Mouse (Mus musculus) hindbrain, embryonic 11.5 days (tissue): ENCODE measurements around the gene Acap1. TPM values are rescaled to one million over a fixed set of nuclear protein-coding genes. Genes with fewer than 3 reads are reported as not detected.

Experiments used
- ATAC-seq: fragments of 200-750 bp; cut with Nextera tagmentation; 2 replicates; pipeline ENCODE4 v1.8.0; 2017; ENCODE audit warnings: mild to moderate bottlenecking, moderate TSS enrichment, moderate library complexity; ENCODE audit not compliant: low FRiP score
- DNase-seq: peaks from one replicate; pipeline ENCODE4 v3.0.0-alpha.2; 2015; ENCODE audit warnings: low spot score
- H3K27ac ChIP-seq: fragments of 300-500 bp; sonication (generic); 2 replicates; pipeline ENCODE4 v1.5.1; 2014; ENCODE audit warnings: mild to moderate bottlenecking, low read depth, low read length
- H3K27me3 ChIP-seq: fragments of 300-500 bp; sonication (generic); 2 replicates; pipeline ENCODE4 v1.6.1; 2014; ENCODE audit warnings: mild to moderate bottlenecking, low read length, moderate library complexity, mixed read lengths; ENCODE audit not compliant: control insufficient read depth, insufficient read depth
- H3K36me3 ChIP-seq: fragments of 300-500 bp; sonication (generic); 2 replicates; pipeline ENCODE4 v1.6.1; 2014; ENCODE audit warnings: mild to moderate bottlenecking, low read length, moderate library complexity, mixed read lengths; ENCODE audit not compliant: control insufficient read depth, insufficient read depth
- H3K4me1 ChIP-seq: fragments of 300-500 bp; sonication (generic); replicated peaks from 2 replicates; pipeline ENCODE4 v1.6.1; 2014; ENCODE audit warnings: low read length, mixed read lengths; ENCODE audit not compliant: control insufficient read depth, insufficient read depth
- H3K4me2 ChIP-seq: fragments of 300-500 bp; sonication (generic); replicated peaks from 2 replicates; pipeline ENCODE4 v1.6.1; 2014; ENCODE audit warnings: mild to moderate bottlenecking, low read depth, low read length
- H3K4me3 ChIP-seq: fragments of 300-500 bp; sonication (generic); 2 replicates; pipeline ENCODE4 v1.5.1; 2014; ENCODE audit warnings: low read depth, low read length
- H3K9ac ChIP-seq: fragments of 300-500 bp; sonication (generic); 2 replicates; pipeline ENCODE4 v1.6.1; 2014; ENCODE audit warnings: low read depth, low read length
- H3K9me3 ChIP-seq: fragments of 300-500 bp; sonication (generic); 2 replicates; pipeline ENCODE4 v1.6.1; 2016; ENCODE audit warnings: low read length; ENCODE audit not compliant: control insufficient read depth
- WGBS: fragments of 180-500 bp; shearing (Covaris S2); extraction: QIAGEN DNeasy Blood & Tissue Kit; methylation state at CpG from one replicate; pipeline ENCODE4 v1.1.7; 2014; 5-methylcytosine and 5-hydroxymethylcytosine counted together
- polyA plus RNA-seq: library from polyadenylated mRNA; unstranded; fragments of >200 nt; fragmentation: Nextera tagmentation; extraction: Ambion mirVana; gene quantifications from 2 replicates; pipeline ENCODE4 v1.2.1, GENCODE M21; 2014

Gene Acap1
- polyA plus RNA-seq, 1 experiment from 2014 or later, result 0.45 TPM

DNA sequence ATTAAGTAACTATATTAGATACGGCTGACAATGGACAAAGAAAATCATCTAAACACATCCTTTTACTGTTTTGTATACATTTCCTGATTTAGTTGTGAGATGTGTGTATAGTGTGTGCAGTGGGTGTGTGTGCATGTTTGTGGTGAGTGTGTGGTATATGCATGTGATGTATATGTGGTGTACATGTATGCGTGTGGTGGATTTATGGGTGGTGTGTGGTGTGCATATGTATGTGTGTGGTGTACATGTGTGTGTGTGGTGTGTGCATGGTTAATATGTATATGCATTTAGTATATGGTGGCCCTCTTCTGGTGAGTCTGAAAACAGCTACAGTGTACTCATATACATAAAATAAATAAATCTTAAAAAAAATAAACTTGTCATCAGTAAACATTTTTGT, 32.2 kb upstream of the Acap1 start:
- Histone ChIP-seq H3K4me2 (no peak overlapping the region), H3K4me3 (no peak overlapping the region), H3K27me3 (no peaks in the 10 kb centered on the region), H3K4me1 (no peaks in the 10 kb centered on the region), H3K9me3 (no peaks in the 10 kb centered on the region), H3K36me3 (no peaks in the 10 kb centered on the region), H3K9ac (no peak overlapping the region), H3K27ac (no peak overlapping the region)
- DNase-seq, result no peak
- no peak for ATAC-seq
- WGBS, result 97% methylated on average over 2 of the region's 2 CpGs

DNA sequence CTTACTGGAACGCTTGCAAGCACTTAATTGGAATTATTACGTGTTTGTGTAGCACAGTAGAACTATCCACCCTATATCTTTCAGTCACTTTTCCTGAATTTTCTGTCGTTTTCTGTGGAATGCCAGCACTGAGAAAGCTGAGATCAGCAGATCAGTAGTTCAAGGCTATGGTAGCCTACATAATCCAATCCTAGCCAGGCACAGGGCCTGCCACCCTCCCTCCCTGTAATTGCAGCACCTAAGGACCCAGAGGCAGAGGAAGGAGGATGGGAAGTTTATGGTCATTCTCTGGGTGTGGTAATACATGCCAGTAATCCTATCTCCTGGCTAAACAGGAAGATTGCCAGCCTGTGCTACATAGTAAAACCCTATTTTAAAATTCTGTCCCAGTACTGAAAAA, 27.5 kb upstream of the Acap1 start:
- Histone ChIP-seq H3K9me3 (no peaks in the 10 kb centered on the region), H3K4me3 (no peak overlapping the region), H3K4me2 (no peak overlapping the region), H3K36me3 (0 out of 2 replicates have a peak, but pooled peaks cover 2% of the 10 kb centered on the region), H3K27ac (no peak overlapping the region), H3K4me1 (peaks cover 4% of the 10 kb centered on the region; the same call in 1 of the 2 replicates), H3K9ac (no peak overlapping the region), H3K27me3 (no peaks in the 10 kb centered on the region)
- ATAC-seq, result no peak
- DNase-seq, result no peak
- 73% methylated on average over 3 of the region's 3 CpGs for WGBS

DNA sequence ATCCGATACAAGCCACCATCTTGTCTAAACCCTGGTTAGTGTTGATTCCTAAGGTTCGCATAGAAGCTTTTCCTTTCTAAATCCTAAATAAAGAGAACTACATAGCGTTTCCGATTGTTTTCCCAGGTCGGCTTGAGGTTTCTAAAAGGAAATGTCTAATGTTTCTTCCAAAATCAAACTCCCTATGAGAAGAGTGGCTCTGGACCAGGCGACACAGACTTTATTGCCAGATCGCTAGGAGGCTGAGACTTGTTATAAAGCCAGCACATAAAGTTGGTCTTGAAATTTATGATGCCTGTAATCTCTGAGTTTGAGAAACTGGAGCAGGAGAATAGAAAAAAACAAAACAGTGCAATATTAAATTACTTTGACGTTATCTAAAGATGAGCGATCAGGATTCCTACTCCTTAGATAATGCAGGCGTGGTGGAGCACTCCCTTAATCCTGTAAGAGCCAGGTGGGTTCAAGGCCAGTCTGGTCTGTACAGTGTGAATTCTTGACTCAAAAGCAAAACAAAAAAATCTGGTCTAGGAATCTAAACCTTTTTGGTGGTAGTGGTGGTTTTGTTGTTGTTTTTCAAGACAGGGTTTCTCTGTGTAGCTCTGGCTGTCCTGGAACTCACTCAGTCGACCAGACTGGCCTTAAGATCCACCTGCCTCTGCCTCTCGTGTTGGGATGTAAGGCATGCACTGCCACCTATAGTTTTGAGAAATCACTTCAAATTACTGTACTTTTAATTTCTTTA, 26.8 kb upstream of the Acap1 start:
- ATAC-seq (no peak), DNase-seq (no peak)
- Histone ChIP-seq H3K4me3 (peak overlapping the region; percentile 98), H3K9me3 (no peaks in the 10 kb centered on the region), H3K4me1 (peaks cover 4% of the 10 kb centered on the region; the same call in 1 of the 2 replicates), H3K36me3 (peaks cover 7% of the 10 kb centered on the region; the same call in 1 of the 2 replicates), H3K4me2 (peak overlapping the region; percentile 53), H3K9ac (peak overlapping the region; percentile 52), H3K27me3 (no peaks in the 10 kb centered on the region), H3K27ac (peak overlapping the region; percentile 93)
- 4% methylated on average over 12 of the region's 12 CpGs for WGBS

DNA sequence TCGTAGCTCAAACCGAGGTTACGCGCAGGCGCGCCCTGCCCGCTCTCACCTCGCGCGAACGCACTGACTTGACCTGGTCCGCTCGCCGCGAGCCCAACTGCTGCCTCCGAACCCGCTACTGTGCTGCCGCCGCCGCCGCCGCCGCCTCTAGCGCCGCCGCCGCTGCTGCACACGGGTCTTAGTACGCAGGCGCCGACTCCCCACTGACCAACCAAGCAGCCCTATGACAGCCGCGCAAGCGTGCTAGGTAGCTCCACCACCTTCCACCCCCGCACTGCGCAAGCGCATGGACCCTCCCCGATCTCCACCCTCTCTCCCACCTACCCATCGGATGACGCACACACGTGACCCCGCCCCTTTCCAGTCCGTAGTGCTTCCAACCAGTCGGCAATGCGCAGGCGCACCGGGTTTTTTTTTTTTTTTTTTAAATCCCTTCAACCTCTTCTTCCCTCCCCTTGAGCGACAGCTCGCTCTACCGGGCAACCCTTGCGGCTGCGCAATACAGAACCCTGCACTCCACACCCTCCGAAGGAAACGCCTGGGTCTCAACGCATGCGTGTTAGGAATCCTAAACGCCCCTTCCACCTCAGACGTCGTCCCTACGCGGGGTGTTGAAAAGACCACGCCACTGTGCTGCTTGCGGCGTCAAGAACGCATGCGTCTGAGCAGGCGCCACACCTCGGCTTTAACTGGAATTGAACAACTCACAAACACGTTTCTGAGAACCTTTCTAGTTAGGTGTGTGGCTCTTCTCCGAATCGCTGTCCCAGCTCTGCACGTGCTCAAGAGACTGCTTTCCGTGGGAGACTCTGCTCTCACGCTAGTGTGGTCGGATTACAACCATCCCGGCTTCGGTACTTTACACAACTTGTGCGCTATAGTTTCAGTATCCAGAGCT, 26.0 kb upstream of the Acap1 start, which contains the start of gene Eif5a:
Eif5a (minus strand) TSS at position 845 of the 898 bp plus-strand sequence.
- Histone ChIP-seq H3K4me3 (peak within 1 kb of the TSS; percentile 98), H3K27ac (peak within 1 kb of the TSS; percentile 93), H3K9me3 (no peaks in the 10 kb centered on the region), H3K9ac (peak within 1 kb of the TSS; percentile 91), H3K4me1 (peaks cover 4% of the 10 kb centered on the region; the same call in 1 of the 2 replicates), H3K36me3 (peaks cover 12% of the 10 kb centered on the region), H3K4me2 (peak within 1 kb of the TSS; percentile 94), H3K27me3 (no peaks in the 10 kb centered on the region)
- under 1% methylated on average over 77 of the region's 78 CpGs for WGBS
- ATAC-seq (peak; percentile 96), DNase-seq (peak; percentile 100)

DNA sequence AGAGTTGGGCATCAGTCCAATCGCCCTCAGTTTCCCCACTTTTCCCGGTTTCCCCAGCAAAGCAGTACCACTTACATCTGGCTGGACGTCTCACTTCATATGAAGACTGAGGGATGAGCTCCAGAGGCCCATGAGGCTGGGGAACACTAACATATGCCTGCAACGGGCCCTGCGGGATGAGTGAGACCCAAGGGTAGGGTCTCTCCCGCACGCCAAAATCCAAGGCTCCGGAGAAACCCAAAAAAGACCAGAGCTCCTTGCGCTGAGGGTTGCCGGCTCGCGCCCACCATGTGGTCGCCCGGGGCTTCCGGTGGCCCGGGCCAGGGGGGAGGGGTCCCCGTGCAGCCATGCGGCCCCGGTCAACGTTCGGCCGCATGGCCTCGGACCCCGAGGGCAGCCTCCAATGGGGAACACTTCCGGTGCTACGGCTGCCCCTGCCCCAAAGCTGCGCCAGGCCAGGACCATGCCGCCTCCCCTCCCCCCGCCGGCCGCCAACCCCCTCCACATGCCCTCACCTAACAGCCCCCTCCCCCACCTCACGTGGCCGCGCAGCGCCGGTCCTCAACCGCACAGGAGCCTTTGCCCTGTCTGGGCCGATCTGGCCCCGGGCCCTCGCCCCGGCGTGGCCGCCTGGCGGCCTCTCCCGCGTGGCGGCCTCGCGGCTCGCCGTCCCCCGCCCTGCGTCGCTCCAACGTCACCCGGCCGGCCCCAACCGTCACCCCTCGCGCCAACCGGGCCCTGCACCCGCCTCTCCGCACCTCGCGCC, 25.1 kb upstream of the Acap1 start:
- Histone ChIP-seq H3K4me2 (peak overlapping the region; percentile 94), H3K4me1 (peaks cover 4% of the 10 kb centered on the region), H3K27ac (peak overlapping the region; percentile 93), H3K27me3 (no peaks in the 10 kb centered on the region), H3K9ac (peak overlapping the region; percentile 91), H3K4me3 (peak overlapping the region; percentile 98), H3K36me3 (peaks cover 19% of the 10 kb centered on the region), H3K9me3 (no peaks in the 10 kb centered on the region)
- peak; percentile 60 for DNase-seq
- under 1% methylated on average over 35 of the region's 65 CpGs for WGBS
- peak; percentile 49 for ATAC-seq

DNA sequence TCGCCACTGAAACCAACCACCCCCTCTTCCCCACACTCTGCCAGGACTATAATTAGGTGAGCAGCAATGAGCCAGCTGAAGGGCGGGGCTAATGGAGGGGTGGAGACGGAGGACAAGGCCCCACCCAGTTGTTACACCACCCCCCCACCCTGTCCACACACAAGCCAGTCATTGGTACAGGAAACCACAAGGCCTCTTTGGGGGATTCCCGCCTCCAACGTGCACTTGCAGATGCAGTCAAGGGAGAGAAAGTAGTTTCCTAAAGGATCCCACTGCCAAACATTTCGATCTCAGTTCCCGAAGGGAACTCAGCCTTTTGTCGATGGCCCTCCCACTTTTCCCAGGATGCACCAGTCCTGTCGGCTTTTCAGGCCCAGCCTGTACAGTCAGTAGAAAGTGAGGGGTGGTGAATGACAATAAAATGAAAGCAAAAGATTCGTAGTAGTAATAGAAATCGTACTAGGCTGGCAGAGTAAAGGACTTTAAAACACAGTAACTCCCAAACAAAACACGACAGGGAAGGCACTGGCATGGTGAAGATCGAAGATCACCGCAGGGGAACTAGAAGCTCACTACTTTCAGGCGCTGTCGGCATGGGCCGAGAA, 24.4 kb upstream of the Acap1 start:
- Histone ChIP-seq H3K4me2 (peak overlapping the region; percentile 94), H3K9me3 (no peaks in the 10 kb centered on the region), H3K9ac (peak overlapping the region; percentile 91), H3K27ac (peak overlapping the region; percentile 93), H3K36me3 (peaks cover 19% of the 10 kb centered on the region), H3K4me1 (peaks cover 10% of the 10 kb centered on the region), H3K27me3 (no peaks in the 10 kb centered on the region), H3K4me3 (peak overlapping the region; percentile 98)
- DNase-seq (peak; percentile 78), ATAC-seq (no peak)
- 2% methylated on average over 17 of the region's 17 CpGs for WGBS

DNA sequence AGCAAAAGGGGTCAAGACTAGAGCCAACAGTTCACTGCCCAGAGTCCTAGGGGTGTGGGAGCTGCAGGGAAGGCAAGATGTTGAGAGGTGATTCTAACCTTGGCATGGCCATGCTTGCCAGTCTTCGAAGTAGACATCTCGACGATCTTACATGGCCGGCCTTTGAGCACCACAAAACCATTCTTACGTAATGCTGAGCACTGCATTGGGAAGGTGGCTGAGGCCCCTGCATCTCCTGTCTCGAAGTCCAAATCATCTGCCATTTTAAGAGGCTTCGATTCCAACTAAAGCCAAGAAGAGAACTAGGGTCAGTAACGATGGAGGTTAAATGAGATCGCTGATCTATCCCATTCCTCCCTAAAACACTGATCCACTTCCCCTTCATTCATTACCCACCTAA, 23.7 kb upstream of the Acap1 start:
- no peak overlapping the region for H3K9ac ChIP-seq
- no peaks in the 10 kb centered on the region for H3K9me3 ChIP-seq
- peaks cover 19% of the 10 kb centered on the region for H3K36me3 ChIP-seq
- peaks cover 12% of the 10 kb centered on the region for H3K4me1 ChIP-seq
- H3K27ac ChIP-seq, result no peak overlapping the region
- peak overlapping the region; percentile 94 for H3K4me2 ChIP-seq
- 85% methylated on average over 9 of the region's 9 CpGs for WGBS
- peak overlapping the region; percentile 98 for H3K4me3 ChIP-seq
- no peak for DNase-seq
- no peak for ATAC-seq
- H3K27me3 ChIP-seq, result no peaks in the 10 kb centered on the region

DNA sequence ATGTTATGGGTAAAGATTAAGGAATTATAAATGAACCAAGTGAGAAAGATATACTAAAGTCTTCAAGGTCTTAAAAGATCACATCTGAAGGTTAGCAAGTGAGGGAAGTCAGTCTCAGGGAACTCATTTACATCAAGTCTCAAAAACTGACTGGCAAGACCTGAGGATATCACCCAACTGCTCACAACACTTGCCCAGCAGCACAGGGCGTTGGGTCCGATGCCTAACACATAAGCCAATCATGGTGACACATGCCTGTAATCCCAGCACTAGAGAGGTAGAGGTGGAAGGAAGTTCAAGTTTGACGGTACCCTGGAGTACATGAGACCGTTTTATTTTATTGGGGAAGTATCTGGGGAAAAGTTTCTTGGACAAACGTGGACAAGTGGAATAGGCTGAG, 22.8 kb upstream of the Acap1 start:
- WGBS, result 89% methylated on average over 5 of the region's 5 CpGs
- Histone ChIP-seq H3K36me3 (peaks cover 19% of the 10 kb centered on the region), H3K4me2 (no peak overlapping the region), H3K4me1 (peaks cover 14% of the 10 kb centered on the region), H3K4me3 (no peak overlapping the region), H3K9me3 (no peaks in the 10 kb centered on the region), H3K27me3 (no peaks in the 10 kb centered on the region), H3K9ac (no peak overlapping the region), H3K27ac (no peak overlapping the region)
- no peak for ATAC-seq
- no peak for DNase-seq
